Mouse (Mus musculus) MEL (cell line): ENCODE data around the gene Nup88. TPM values are rescaled to one million over a fixed set of nuclear protein-coding genes. Genes with fewer than 3 reads are reported as not detected.

Experiments used
- DNase-seq: peaks from one replicate; pipeline ENCODE4 v3.0.0; 2011; ENCODE audit warnings: low read depth, low spot score
- H3K27ac ChIP-seq: 2 replicates; pipeline ENCODE4 v1.5.1; 2012; ENCODE audit warnings: low read depth, mild to moderate bottlenecking, control low read depth, low read length, moderate library complexity; ENCODE audit not compliant: control insufficient read depth
- H3K27me3 ChIP-seq, 2 experiments: fragments of 150-350 bp in 1 of 2; sonication (generic) in 1 of 2; 2 replicates each; pipeline ENCODE4 v1.6.1; 2012; ENCODE audit warnings: low read length in 2 of 2, mild to moderate bottlenecking in 2 of 2, improper control_type of control experiment in 1 of 2, moderate library complexity in 1 of 2; ENCODE audit not compliant: insufficient read depth in 2 of 2, control insufficient read depth in 1 of 2
- H3K36me3 ChIP-seq, 2 experiments: 2 replicates each; pipeline ENCODE4 v1.6.1; 2012 to 2014; ENCODE audit warnings: low read length in 2 of 2, improper control_type of control experiment in 1 of 2, inconsistent platforms in 1 of 2, mild to moderate bottlenecking in 1 of 2; ENCODE audit not compliant: insufficient read depth in 2 of 2, control insufficient read depth in 1 of 2
- H3K4me1 ChIP-seq, 2 experiments: fragments of 150-350 bp in 1 of 2; sonication (generic) in 1 of 2; 2 replicates each; pipeline ENCODE4 v1.6.1; 2012; ENCODE audit warnings: low read length in 2 of 2, improper control_type of control experiment in 1 of 2, mild to moderate bottlenecking in 1 of 2; ENCODE audit not compliant: insufficient read depth in 2 of 2, control insufficient read depth in 1 of 2
- H3K4me3 ChIP-seq, 2 experiments: fragments of 150-350 bp in 1 of 2; sonication (generic) in 1 of 2; 2 replicates each; pipeline ENCODE4 v1.5.1; 2012; ENCODE audit warnings: low read depth in 2 of 2, low read length in 2 of 2, mild to moderate bottlenecking in 2 of 2, moderate library complexity in 2 of 2, control low read depth in 1 of 2, improper control_type of control experiment in 1 of 2; ENCODE audit not compliant: control insufficient read depth in 1 of 2, insufficient read depth in 1 of 2
- H3K79me2 ChIP-seq: 2 replicates; pipeline ENCODE4 v1.6.1; 2012; ENCODE audit warnings: mild to moderate bottlenecking, low read length, moderate library complexity; ENCODE audit not compliant: control insufficient read depth, poor library complexity, insufficient read depth
- H3K9ac ChIP-seq: 2 replicates; pipeline ENCODE4 v1.6.1; 2012; ENCODE audit warnings: low read depth, mild to moderate bottlenecking, control low read depth, low read length, moderate library complexity; ENCODE audit not compliant: control insufficient read depth, poor library complexity, severe bottlenecking
- H3K9me3 ChIP-seq: fragments of 150-350 bp; sonication (generic); replicated peaks from 2 replicates; pipeline ENCODE4 v1.6.1; 2012; ENCODE audit warnings: mild to moderate bottlenecking, low read length, improper control_type of control experiment, moderate library complexity; ENCODE audit not compliant: insufficient read depth
- CHD1 ChIP-seq: IDR thresholded peaks from 2 replicates; pipeline ENCODE4 v1.6.1; 2012; ENCODE audit warnings: low read depth, mild to moderate bottlenecking, inconsistent platforms, low read length, improper control_type of control experiment
- CTCF ChIP-seq, 3 experiments: IDR thresholded peaks in 2 of 3; conservative IDR thresholded peaks in 1 of 3; 2 replicates each; pipeline ENCODE4 v1.5.1; 2011 to 2012; ENCODE audit warnings: low read length in 3 of 3, low read depth in 2 of 3, mild to moderate bottlenecking in 2 of 3, improper control_type of control experiment in 1 of 3, inconsistent platforms in 1 of 3, mixed read lengths in 1 of 3, moderate library complexity in 1 of 3; ENCODE audit not compliant: control insufficient read depth in 1 of 3, insufficient read depth in 1 of 3, poor library complexity in 1 of 3, severe bottlenecking in 1 of 3
- E2F4 ChIP-seq: IDR thresholded peaks from 2 replicates; pipeline ENCODE4 v1.6.1; 2011; ENCODE audit warnings: low read depth, low read length, improper control_type of control experiment, borderline replicate concordance
- ELF1 ChIP-seq: IDR thresholded peaks from 2 replicates; pipeline ENCODE4 v1.6.1; 2014; ENCODE audit warnings: low read depth, mild to moderate bottlenecking, inconsistent platforms, low read length, improper control_type of control experiment, moderate library complexity
- EP300 ChIP-seq, 2 experiments: IDR thresholded peaks; 2 replicates each; pipeline ENCODE4 v1.6.1; 2011; ENCODE audit warnings: improper control_type of control experiment in 2 of 2, low read length in 2 of 2, low read depth in 1 of 2, mild to moderate bottlenecking in 1 of 2
- ETS1 ChIP-seq: IDR thresholded peaks from 2 replicates; pipeline ENCODE4 v1.6.1; 2012; ENCODE audit warnings: low read depth, mild to moderate bottlenecking, inconsistent platforms, low read length, improper control_type of control experiment, moderate library complexity
- GATA1 ChIP-seq: IDR thresholded peaks from 2 replicates; pipeline ENCODE4 v1.6.1; 2011; ENCODE audit warnings: low read depth, low read length, improper control_type of control experiment
- HCFC1 ChIP-seq: IDR thresholded peaks from 2 replicates; pipeline ENCODE4 v1.6.1; 2012; ENCODE audit warnings: low read depth, mild to moderate bottlenecking, inconsistent platforms, low read length, improper control_type of control experiment, moderate library complexity
- JUND ChIP-seq: IDR thresholded peaks from 2 replicates; pipeline ENCODE4 v1.6.1; 2011; ENCODE audit warnings: low read depth, mild to moderate bottlenecking, improper control_type of control experiment, low read length
- KAT2A ChIP-seq: conservative IDR thresholded peaks from 2 replicates; pipeline ENCODE4 v1.6.1; 2012; ENCODE audit warnings: low read depth, low read length, improper control_type of control experiment, inconsistent platforms
- MAX ChIP-seq: IDR thresholded peaks from 2 replicates; pipeline ENCODE4 v1.6.1; 2011; ENCODE audit warnings: low read length, improper control_type of control experiment
- MAZ ChIP-seq: IDR thresholded peaks from 2 replicates; pipeline ENCODE4 v1.6.1; 2012; ENCODE audit warnings: low read depth, mild to moderate bottlenecking, inconsistent platforms, low read length, improper control_type of control experiment
- MXI1 ChIP-seq: IDR thresholded peaks from 2 replicates; pipeline ENCODE4 v1.6.1; 2011; ENCODE audit warnings: mild to moderate bottlenecking, low read depth, low read length, improper control_type of control experiment
- MYB ChIP-seq: IDR thresholded peaks from 2 replicates; pipeline ENCODE4 v1.6.1; 2011; ENCODE audit warnings: mild to moderate bottlenecking, low read depth, low read length, improper control_type of control experiment
- MYC ChIP-seq: IDR thresholded peaks from 2 replicates; pipeline ENCODE4 v1.6.1; 2011; ENCODE audit warnings: low read depth, mild to moderate bottlenecking, low read length, improper control_type of control experiment, moderate library complexity
- NRF1 ChIP-seq: IDR thresholded peaks from 2 replicates; pipeline ENCODE4 v1.6.1; 2014; ENCODE audit warnings: low read depth, mild to moderate bottlenecking, inconsistent platforms, low read length, improper control_type of control experiment, moderate library complexity; ENCODE audit not compliant: poor library complexity, insufficient read depth, severe bottlenecking
- POLR2A ChIP-seq, 2 experiments: IDR thresholded peaks; 2 replicates each; pipeline ENCODE4 v1.6.1; 2011 to 2012; ENCODE audit warnings: low read length in 2 of 2, mild to moderate bottlenecking in 2 of 2, control low read depth in 1 of 2, improper control_type of control experiment in 1 of 2, low read depth in 1 of 2, moderate library complexity in 1 of 2; ENCODE audit not compliant: control insufficient read depth in 1 of 2, insufficient read depth in 1 of 2, poor library complexity in 1 of 2
- POLR2AphosphoS5 ChIP-seq: IDR thresholded peaks from 2 replicates; pipeline ENCODE4 v1.6.1; 2012; ENCODE audit warnings: low read depth, borderline replicate concordance, mild to moderate bottlenecking, inconsistent platforms, low read length, moderate library complexity, mixed read lengths
- RAD21 ChIP-seq: IDR thresholded peaks from 2 replicates; pipeline ENCODE4 v1.6.1; 2011; ENCODE audit warnings: mild to moderate bottlenecking, low read depth, low read length, improper control_type of control experiment
- RCOR1 ChIP-seq: IDR thresholded peaks from 2 replicates; pipeline ENCODE4 v1.6.1; 2012; ENCODE audit warnings: low read depth, mild to moderate bottlenecking, inconsistent platforms, low read length, improper control_type of control experiment
- SIN3A ChIP-seq: IDR thresholded peaks from 2 replicates; pipeline ENCODE4 v1.6.1; 2012; ENCODE audit warnings: low read length, improper control_type of control experiment, inconsistent platforms
- SMC3 ChIP-seq: IDR thresholded peaks from 2 replicates; pipeline ENCODE4 v1.6.1; 2011; ENCODE audit warnings: low read depth, low read length, improper control_type of control experiment
- TAL1 ChIP-seq: IDR thresholded peaks from 2 replicates; pipeline ENCODE4 v1.6.1; 2012; ENCODE audit warnings: mild to moderate bottlenecking, inconsistent platforms, low read length, moderate library complexity, mixed read lengths
- UBTF ChIP-seq: IDR thresholded peaks from 2 replicates; pipeline ENCODE4 v1.6.1; 2012; ENCODE audit warnings: low read depth, mild to moderate bottlenecking, inconsistent platforms, low read length, improper control_type of control experiment, moderate library complexity, borderline replicate concordance; ENCODE audit not compliant: insufficient read depth
- USF1 ChIP-seq: IDR thresholded peaks from 2 replicates; pipeline ENCODE4 v1.6.1; 2014; ENCODE audit warnings: low read depth, mild to moderate bottlenecking, inconsistent platforms, low read length, improper control_type of control experiment, moderate library complexity
- ZC3H11A ChIP-seq: IDR thresholded peaks from 2 replicates; pipeline ENCODE4 v1.6.1; 2012; ENCODE audit warnings: low read depth, mild to moderate bottlenecking, inconsistent platforms, low read length, improper control_type of control experiment
- ZMIZ1 ChIP-seq: IDR thresholded peaks from 2 replicates; pipeline ENCODE4 v1.6.1; 2012; ENCODE audit warnings: low read depth, mild to moderate bottlenecking, inconsistent platforms, low read length, improper control_type of control experiment, moderate library complexity
- polyA plus RNA-seq, 2 experiments: library from polyadenylated mRNA; stranded (reverse) in 1 of 2; unstranded in 1 of 2; fragments of >175 nt in 1 of 2; fragments of >200 nt in 1 of 2; gene quantifications; 2 replicates each; pipeline versions ENCODE4 v1.2.1 to v1.2.4; 2012; ENCODE audit warnings: low replicate concordance in 2 of 2, low read depth in 1 of 2; ENCODE audit not compliant: insufficient read length in 2 of 2, insufficient read depth in 1 of 2, missing spikeins in 1 of 2
- total RNA-seq: library from RNA; depleted of rRNA; stranded (reverse); fragments of 300-350 nt; gene quantifications from 2 replicates; pipeline ENCODE4 v1.2.3, GENCODE M21; 2012

The Nup88 gene
- total and polyA plus RNA-seq, 3 experiments, result 56.3 to 72.5 TPM; not detected in 1

DNA sequence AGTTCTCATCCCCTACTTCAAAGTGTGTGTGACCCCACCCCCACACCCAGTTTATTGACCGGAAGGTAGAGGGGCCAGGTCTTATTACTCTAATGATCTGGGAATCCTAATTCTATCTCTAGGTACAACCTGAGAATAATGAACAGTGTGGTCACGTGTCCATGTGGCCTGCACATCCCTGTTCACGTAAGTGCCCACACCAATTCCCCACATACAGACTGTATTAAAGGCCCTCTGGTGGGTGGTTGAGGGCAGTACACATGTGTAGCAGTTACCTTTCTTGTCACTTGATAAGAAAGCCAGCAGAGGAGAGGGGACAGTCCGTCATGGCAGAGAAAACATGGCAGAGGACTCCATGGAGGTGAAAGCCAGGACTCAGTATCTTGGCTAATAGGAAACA is 4.2 kb upstream of the Nup88 start:
- Histone ChIP-seq H3K9me3 (no peaks in the 10 kb centered on the region), H3K27ac (no peak overlapping the region), H3K36me3 (peaks cover 6 to 17% of the 10 kb centered on the region in 2 experiments), H3K79me2 (peaks cover 14% of the 10 kb centered on the region), H3K4me1 (peaks cover 0 to 7% of the 10 kb centered on the region in 2 experiments; a peak in 2 of 4 replicates), H3K9ac (no peak overlapping the region), H3K27me3 (no peaks in the 10 kb centered on the region), H3K4me3 (no peak overlapping the region)
- TF ChIP-seq POLR2AphosphoS5 (no peak), HCFC1 (0 out of 2 replicates have a peak, but pooled peaks have one; percentile 18), UBTF (no peak), MAX (peak; percentile 57), ZC3H11A (0 out of 2 replicates have a peak, but pooled peaks have one; percentile 5), RCOR1 (no peak), MYC (0 out of 2 replicates have a peak, but pooled peaks have one; percentile 52), POLR2A (IDR thresholded peaks at IDR 0.05; ENCODE audit: control insufficient read depth in 1 of 2, insufficient read depth in 1 of 2, low read depth in 1 of 2, low read length in 2 of 2, poor library complexity in 1 of 2) (no peak), NRF1 (no peak), SIN3A (peak; percentile 47; the same call in 1 of the 2 replicates), SMC3 (peak; percentile 64), JUND (no peak), CHD1 (no peak), E2F4 (no peak), GATA1 (no peak), TAL1 (no peak), ELF1 (no peak), ZMIZ1 (no peak), MYB (no peak), EP300 (IDR thresholded peaks at IDR 0.05; ENCODE audit: low read depth in 1 of 2, low read length in 2 of 2) (0 out of 4 replicates have a peak, but pooled peaks of 1 of the 2 experiments have one; percentile 5), ETS1 (no peak), CTCF (IDR thresholded peaks at IDR 0.05 in 2 of 3, conservative IDR thresholded peaks at IDR 0.05 in 1 of 3; ENCODE audit: control insufficient read depth in 1 of 3, insufficient read depth in 1 of 3, low read depth in 2 of 3, low read length in 3 of 3, poor library complexity in 1 of 3, severe bottlenecking in 1 of 3) (peak; percentile 29 to 60 (median 57)), USF1 (no peak), MAZ (no peak), MXI1 (0 out of 2 replicates have a peak, but pooled peaks have one; percentile 38), RAD21 (peak; percentile 24), KAT2A (no peak)
- DNase-seq, result peak; percentile 74
